Mouse (Mus musculus) R1 (cell line): Measurements from ENCODE around the gene Syne2.

ENCODE experiments used
- DNase-seq: peaks from one replicate; pipeline ENCODE4 v3.0.0-alpha.2; 2018; ENCODE audit warnings: low read depth, low spot score

Gene Syne2

GRCm38 (mm10) chr12:75827751-75828150 lies 9.8 kb downstream of the Syne2 start:
- DNase-seq = no peak

DNA sequence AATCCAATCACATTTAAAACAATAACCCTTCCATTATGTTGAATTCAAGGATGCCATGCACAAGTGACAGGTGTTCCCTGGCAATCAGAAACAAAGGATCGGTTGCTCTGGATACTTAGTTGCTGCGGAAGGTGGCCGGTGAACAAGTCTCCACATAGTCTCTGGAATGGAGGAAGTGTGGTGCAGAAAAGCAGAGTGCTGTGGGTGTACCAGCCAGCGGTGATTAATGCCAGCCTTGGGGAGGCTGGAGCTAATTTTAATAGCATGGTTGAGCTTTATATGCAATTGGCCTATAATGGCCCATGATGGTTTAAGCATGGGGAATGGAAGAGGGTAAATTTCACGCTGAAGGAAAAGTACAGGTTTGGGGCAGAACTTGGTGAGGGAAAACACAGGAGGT lies 11.7 kb downstream of the Syne2 start:
- DNase-seq = no peak

- DNase-seq = no peak
These were observed 15.4 kb downstream of the Syne2 start for GRCm38 (mm10) chr12:75833149-75833959.

DNA sequence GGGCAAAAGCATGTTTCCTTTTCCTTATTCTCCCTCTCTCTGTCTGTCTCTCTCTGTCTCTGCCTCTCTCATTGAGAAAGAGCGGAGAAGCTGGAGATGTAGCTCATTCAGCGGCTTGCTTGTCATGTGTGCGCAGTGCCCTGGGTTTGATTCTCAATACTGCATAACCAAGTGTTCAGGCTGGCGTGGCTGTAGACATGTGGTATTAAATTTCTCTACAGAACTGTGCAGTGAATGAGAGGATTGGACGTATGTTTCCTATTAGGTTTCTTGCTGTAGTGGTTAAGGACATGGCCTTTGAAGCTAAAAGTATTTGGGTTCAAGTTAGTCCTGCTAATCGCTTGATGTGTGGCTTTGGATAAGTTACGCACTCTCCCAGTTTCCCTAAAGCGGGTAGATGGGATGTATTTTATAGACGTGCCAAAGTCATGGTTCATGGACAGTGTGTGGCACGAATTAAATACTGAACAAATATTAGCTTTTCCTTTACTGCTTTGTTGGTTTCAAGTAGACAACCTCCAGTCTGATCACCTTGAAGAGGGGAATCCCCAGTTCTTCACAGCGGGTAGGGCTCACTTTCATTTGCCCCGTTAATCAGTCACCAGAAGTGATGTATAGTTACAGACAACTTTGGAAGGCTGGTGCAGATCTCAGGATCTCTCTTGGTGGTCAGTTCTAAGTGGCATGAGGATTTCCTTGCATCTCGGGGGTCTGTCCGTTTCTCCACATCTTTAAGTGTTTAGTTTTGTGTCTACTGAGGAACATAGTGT lies 16.2 kb downstream of the Syne2 start:
- no peak for DNase-seq

DNA sequence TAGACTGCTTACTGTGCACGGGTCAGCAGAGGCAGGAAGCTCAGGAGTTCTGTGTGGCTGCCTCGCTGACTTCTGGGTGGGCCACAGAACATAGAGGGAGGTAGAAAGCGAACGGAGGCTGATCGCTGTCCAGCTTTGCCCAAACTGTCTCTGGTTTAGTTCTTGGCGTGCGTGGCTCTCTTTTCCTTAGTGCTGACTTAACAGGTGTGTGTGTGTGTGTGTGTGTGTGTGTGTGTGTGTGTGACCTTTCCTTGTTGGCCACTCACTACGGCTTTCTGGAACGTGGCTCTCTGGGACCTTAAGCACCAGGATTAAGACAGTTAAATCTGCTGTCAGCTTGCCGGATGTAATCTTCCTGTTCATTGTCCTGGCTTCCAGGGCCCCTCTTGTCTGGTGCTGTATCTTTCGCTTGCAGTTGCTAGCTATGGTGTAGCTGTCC lies 18.6 kb downstream of the Syne2 start:
- DNase-seq = peak; percentile 49

DNA sequence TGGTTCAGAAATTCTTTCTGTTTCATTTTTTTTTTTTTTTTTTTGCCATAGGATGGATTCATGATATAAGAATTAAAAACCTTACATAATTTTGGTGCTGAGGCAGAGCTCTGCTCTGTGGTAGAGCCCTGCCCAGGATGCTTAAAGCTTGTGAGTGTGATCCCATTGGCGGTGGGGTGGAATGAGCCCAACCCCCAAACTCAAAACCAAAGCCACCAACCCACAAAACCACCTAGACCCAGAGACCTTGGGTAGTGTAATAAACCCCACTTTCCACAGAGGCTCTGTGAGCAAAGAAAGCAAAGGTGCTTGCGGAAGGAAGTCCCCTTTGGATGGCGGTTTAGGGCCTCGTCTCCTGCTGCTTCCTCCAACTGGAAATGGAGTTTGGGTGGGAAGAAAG lies 19.5 kb downstream of the Syne2 start:
- DNase-seq = no peak

- no peak for DNase-seq
These were observed 21.3 kb downstream of the Syne2 start for GRCm38 (mm10) chr12:75839083-75839736.

DNA sequence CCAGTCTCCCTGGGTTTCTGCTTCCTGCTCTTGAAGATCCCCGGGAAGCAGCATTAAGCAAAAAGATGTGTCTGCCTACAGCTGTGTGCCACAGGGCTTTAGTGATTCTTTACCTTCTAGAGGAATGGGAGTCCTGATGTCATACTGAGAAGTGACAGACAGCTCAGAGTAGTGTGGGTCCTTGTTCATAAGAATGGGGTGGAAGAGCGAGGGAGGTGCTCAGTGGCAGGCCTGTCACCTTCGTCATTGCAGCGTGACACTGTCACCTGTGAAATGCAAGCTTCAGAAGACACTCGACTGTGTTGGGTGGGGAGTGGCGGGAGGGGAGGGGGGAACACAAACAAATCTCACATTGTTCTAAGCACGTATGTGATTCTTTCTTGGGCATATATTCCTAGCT lies 23.2 kb downstream of the Syne2 start:
- no peak for DNase-seq

DNA sequence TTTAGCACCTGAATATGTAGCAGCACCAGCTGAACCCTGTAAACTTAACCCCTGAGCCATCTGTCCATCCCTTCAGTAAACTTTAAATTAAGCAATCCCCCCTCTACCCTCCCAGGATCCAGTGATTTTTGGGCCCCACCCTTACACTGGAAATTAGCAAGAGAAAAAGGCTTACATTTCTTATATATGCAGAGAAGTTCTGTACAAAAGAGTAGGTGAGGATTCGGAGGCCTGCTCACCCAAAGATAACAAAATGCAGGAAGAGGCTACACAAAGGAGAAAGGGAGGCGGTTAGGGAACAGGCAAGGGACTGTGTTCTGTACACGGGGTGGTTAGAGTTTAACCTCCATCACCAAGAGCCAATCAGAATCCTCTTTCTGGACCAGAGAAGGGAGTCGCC lies 26.4 kb downstream of the Syne2 start:
- DNase-seq = peak; percentile 77

DNA sequence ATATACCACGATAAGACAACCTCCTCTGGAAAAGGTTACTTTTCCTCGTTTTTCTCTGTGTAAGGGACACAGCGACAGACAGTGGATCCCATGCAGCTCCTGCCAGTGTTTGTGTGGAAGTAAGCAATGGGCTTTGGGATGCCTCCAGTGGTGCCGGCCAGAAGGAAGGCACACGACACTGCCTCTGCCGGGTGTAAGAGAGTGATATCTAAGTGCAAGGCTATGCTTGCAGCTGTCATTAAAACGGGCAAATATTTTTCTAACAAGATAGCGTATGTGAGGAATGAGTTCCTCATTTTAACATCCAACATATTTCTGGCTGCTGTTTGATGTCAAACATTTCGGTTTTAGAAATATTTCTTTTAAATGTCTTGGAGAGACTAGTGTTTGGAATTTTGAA lies 27.1 kb downstream of the Syne2 start:
- no peak for DNase-seq

DNA sequence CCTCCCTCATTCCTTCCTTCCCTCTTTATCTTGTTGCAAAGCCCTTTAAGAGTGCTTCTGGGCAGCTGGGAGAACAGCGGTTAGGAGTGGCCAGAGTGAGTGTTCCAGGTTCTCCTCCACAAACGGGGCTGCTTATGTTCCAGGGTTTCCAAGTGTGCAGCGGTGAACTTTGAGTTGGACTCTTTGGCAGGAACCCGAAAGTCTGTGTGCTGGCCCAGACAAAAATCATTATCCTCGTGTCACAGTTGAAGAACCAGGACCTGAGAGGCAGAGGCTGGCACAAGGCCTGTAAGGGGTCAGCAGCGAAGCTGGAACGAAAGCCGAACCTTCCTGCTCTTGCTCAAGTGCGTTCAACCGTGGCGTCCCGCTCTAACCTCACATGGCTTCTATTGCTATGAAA lies 28.6 kb downstream of the Syne2 start:
- no peak for DNase-seq

- no peak for DNase-seq
These were observed 32.3 kb downstream of the Syne2 start for GRCm38 (mm10) chr12:75850205-75850604.

DNA sequence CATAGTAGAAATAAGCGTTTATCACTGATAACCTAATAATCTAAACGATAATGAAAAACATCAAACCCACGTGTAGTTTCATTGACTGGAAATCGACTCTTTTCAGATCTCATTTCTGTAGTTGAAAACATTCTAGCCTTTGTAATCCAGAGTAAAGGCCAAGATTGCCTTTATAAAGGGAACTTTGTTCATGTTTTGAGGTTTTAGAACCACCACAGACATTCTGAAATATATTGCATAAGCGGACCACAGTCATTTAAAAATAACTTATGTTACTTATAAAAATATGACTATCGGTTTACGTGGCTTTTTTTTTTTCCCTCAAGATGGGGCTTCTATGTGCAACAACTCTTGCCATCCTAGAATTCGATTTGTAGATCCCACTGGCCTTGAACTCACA lies 33.5 kb downstream of the Syne2 start:
- no peak for DNase-seq

DNA sequence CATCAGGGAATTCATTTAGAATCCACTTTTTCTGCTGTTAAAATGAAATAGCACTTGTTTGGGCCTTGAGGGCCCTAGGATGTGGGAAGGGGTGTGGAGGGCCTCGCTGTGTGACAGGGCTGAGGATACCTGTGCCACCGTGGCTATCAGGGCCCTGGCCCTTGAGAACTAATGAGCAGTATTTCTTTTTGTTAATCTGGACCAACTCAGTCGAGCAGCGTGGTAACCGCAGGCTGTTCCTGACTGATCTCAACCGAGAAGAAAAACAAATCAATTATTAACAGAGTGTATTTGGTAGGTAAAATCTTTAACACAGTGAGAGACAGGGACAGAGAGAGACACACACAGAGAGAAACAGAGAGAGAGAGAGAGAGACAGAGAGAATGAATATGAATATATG lies 34.5 kb downstream of the Syne2 start:
- DNase-seq = no peak

GRCm38 (mm10) chr12:75853559-75853958 lies 35.6 kb downstream of the Syne2 start:
- no peak for DNase-seq

- DNase-seq = no peak
These were observed 37.1 kb downstream of the Syne2 start for GRCm38 (mm10) chr12:75855051-75855453.

DNA sequence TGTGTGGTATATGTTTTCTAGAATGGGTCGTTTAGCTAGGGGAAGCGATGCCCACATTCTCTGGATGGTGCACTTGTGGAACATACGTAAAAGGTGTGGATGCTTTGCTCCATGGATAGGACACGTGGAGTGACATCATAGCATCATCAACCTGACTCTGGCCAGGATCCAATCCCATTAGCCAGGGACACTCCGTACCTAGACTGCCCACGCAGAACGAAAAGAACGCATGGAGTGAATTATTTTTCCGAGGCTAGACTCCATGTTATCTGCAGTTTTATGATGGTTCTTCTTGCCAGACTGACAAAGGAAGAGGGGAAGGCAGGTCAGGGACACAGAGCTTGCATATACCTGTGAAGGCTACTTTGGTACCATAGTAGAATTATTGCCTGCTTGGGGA lies 37.7 kb downstream of the Syne2 start:
- no peak for DNase-seq

DNA sequence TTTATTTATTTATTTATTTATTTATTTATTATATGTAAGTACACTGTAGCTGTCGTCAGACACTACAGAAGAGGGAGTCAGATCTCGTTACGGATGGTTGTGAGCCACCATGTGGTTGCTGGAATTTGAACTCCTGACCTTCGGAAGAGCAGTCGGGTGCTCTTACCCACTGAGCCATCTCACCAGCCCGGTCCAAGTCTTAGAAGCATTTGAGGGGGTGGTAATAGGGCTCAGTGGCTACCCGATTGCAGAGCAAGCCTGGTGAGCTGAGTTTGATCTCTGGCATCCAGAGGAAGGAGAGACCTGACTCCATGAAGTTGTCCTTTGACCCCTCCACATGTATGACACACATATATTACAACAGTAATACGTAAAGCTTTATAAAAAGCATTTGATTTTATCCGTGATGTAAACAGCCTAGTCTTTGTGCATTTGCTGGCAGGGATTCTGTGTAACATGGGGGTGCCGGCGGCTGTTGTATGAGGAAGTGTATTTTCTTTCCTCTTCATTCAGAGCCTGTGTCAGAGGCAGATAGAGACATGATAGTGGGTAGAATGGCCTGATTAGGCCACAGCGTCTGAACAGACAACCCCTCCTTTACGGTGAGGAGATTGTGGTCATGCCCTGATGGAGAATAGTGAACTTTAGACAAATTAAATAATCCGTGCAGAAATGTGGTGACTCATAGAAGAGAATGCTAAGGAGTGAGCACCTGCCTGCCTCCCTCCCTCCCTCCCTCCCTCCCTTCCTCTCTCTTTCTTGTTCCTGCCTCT lies 38.3 kb downstream of the Syne2 start:
- no peak for DNase-seq

GRCm38 (mm10) chr12:75859936-75860335 lies 42.0 kb downstream of the Syne2 start:
- DNase-seq = no peak

GRCm38 (mm10) chr12:75860843-75861242 lies 42.9 kb downstream of the Syne2 start:
- no peak for DNase-seq

- DNase-seq = no peak
These were observed 47.2 kb downstream of the Syne2 start for GRCm38 (mm10) chr12:75865166-75865565.
